Comparison of ENCODE assay signal across 8 mouse cellular contexts in the genomic region with DNA sequence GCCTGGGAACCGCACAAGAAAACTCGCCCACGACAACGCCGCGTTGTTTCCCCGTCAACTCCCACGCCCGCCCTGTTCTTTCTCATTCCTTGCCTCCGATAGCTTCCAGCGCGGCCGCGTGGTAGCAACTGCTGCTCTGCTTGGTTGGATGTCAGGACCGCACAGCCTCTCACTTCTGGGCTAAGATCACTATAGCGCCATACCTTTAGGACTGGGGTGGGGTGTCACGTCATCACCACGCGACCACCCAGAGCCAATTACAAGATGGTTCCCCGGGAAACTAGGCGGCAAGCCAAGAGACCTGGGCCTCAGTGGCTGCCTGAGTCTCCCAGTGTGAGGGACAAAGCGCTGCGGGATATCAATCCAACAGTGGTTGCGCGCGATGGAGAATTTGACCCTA. TPM values are rescaled to one million over a fixed set of nuclear protein-coding genes. Genes with fewer than 3 reads are reported as not detected.
DNase-seq lines count a peak whose midpoint lies in the region; ATAC-seq lines count a peak whose summit lies in the region.

No protein-coding gene starts in this region.

- H3K4me3 ChIP-seq in forebrain, embryonic 11.5 days (ENCODE audit: low read depth, low read length), result peak overlapping the region; percentile 34
- peak overlapping the region; percentile 61 for H3K4me3 ChIP-seq in heart, embryonic 16.5 days (ENCODE audit: low read length)
- peak overlapping the region; percentile 40 for H3K4me3 ChIP-seq in liver, embryonic 11.5 days (ENCODE audit: low read depth, low read length)
- peak overlapping the region; percentile 42 for H3K4me3 ChIP-seq in neural tube, embryonic 14.5 days (ENCODE audit: low read depth, low read length)

- H3K36me3 ChIP-seq in forebrain, embryonic 11.5 days (ENCODE audit: control insufficient read depth, insufficient read depth, low read length), result peaks cover 7% of the 10 kb centered on the region
- peaks cover 16% of the 10 kb centered on the region for H3K36me3 ChIP-seq in heart, embryonic 16.5 days (ENCODE audit: control insufficient read depth, insufficient read depth)
- H3K36me3 ChIP-seq in liver, embryonic 11.5 days (ENCODE audit: control insufficient read depth, insufficient read depth, low read length), result peaks cover 16% of the 10 kb centered on the region
- H3K36me3 ChIP-seq in neural tube, embryonic 14.5 days (ENCODE audit: control insufficient read depth, insufficient read depth, low read length), result peaks cover 8% of the 10 kb centered on the region

- peak overlapping the region; percentile 77 for H3K27ac ChIP-seq in forebrain, embryonic 11.5 days (ENCODE audit: low read depth, low read length)
- H3K27ac ChIP-seq in heart, embryonic 16.5 days (ENCODE audit: low read length), result peak overlapping the region; percentile 82
- H3K27ac ChIP-seq in liver, embryonic 11.5 days (ENCODE audit: low read depth, low read length), result peak overlapping the region; percentile 42; the same call in 1 of the 2 replicates
- peak overlapping the region; percentile 70 for H3K27ac ChIP-seq in neural tube, embryonic 14.5 days (ENCODE audit: low read depth, low read length)

- H3K4me1 ChIP-seq in forebrain, embryonic 11.5 days (replicated peaks; ENCODE audit: control insufficient read depth, insufficient read depth, low read length), result peaks cover 17% of the 10 kb centered on the region
- H3K4me1 ChIP-seq in heart, embryonic 16.5 days (ENCODE audit: control insufficient read depth, insufficient read depth, low read length), result peaks cover 46% of the 10 kb centered on the region
- H3K4me1 ChIP-seq in liver, embryonic 11.5 days (replicated peaks; ENCODE audit: control insufficient read depth, insufficient read depth, low read length), result peaks cover 36% of the 10 kb centered on the region
- peaks cover 27% of the 10 kb centered on the region for H3K4me1 ChIP-seq in neural tube, embryonic 14.5 days (ENCODE audit: control insufficient read depth, insufficient read depth, low read length)

- 3% methylated on average over 26 of the region's 26 CpGs for WGBS in forebrain, embryonic 11.5 days
- WGBS in heart, embryonic 16.5 days, result 15% methylated on average over 26 of the region's 26 CpGs
- WGBS in liver, embryonic 11.5 days, result 27% methylated on average over 26 of the region's 26 CpGs
- WGBS in neural tube, embryonic 14.5 days, result 3% methylated on average over 26 of the region's 26 CpGs

- H3K27me3 ChIP-seq in forebrain, embryonic 11.5 days (ENCODE audit: control insufficient read depth, insufficient read depth, low read length), result no peaks in the 10 kb centered on the region
- H3K27me3 ChIP-seq in heart, embryonic 16.5 days (ENCODE audit: control insufficient read depth, insufficient read depth, low read length), result no peaks in the 10 kb centered on the region
- H3K27me3 ChIP-seq in liver, embryonic 11.5 days (replicated peaks; ENCODE audit: control insufficient read depth, insufficient read depth, low read length), result no peaks in the 10 kb centered on the region
- no peaks in the 10 kb centered on the region for H3K27me3 ChIP-seq in neural tube, embryonic 14.5 days (ENCODE audit: control insufficient read depth, insufficient read depth, low read length)

- H3K9me3 ChIP-seq in forebrain, embryonic 11.5 days (ENCODE audit: control insufficient read depth, low read length), result no peaks in the 10 kb centered on the region
- H3K9me3 ChIP-seq in heart, embryonic 16.5 days (replicated peaks; ENCODE audit: control insufficient read depth, low read length), result no peaks in the 10 kb centered on the region
- H3K9me3 ChIP-seq in liver, embryonic 11.5 days (ENCODE audit: control insufficient read depth, low read length), result no peaks in the 10 kb centered on the region
- no peaks in the 10 kb centered on the region for H3K9me3 ChIP-seq in neural tube, embryonic 14.5 days (ENCODE audit: control insufficient read depth, low read length)

- peak; percentile 54 for ATAC-seq in forebrain, embryonic 11.5 days (replicated peaks; ENCODE audit: low FRiP score)
- ATAC-seq in heart, embryonic 16.5 days (replicated peaks; ENCODE audit: extremely low read depth, insufficient read depth, low FRiP score), result no peak
- ATAC-seq in liver, embryonic 11.5 days (replicated peaks; ENCODE audit: low FRiP score), result 0 out of 2 replicates have a peak, but pooled peaks have one; percentile 4
- peak; percentile 59 for ATAC-seq in neural tube, embryonic 14.5 days (ENCODE audit: low read depth)

- peak overlapping the region; percentile 53 for H3K4me2 ChIP-seq in forebrain, embryonic 11.5 days (ENCODE audit: low read depth, low read length, severe bottlenecking)
- H3K4me2 ChIP-seq in heart, embryonic 16.5 days (ENCODE audit: low read depth, low read length), result peak overlapping the region; percentile 66
- peak overlapping the region; percentile 52 for H3K4me2 ChIP-seq in liver, embryonic 11.5 days
- H3K4me2 ChIP-seq in neural tube, embryonic 14.5 days (ENCODE audit: low read depth, low read length), result peak overlapping the region; percentile 55

- peak overlapping the region; percentile 61 for H3K9ac ChIP-seq in forebrain, embryonic 11.5 days (ENCODE audit: low read length)
- H3K9ac ChIP-seq in heart, embryonic 16.5 days (ENCODE audit: low read length), result peak overlapping the region; percentile 75
- peak overlapping the region; percentile 18; the same call in 1 of the 2 replicates for H3K9ac ChIP-seq in liver, embryonic 11.5 days (ENCODE audit: low read depth, low read length)
- peak overlapping the region; percentile 46; the same call in 1 of the 2 replicates for H3K9ac ChIP-seq in neural tube, embryonic 14.5 days (replicated peaks; ENCODE audit: low read depth, low read length)

- peak; percentile 95 for DNase-seq in heart, adult 11 months
- no peak for DNase-seq in heart, adult 8-10 months (ENCODE audit: low spot score)
- peak; percentile 91 for DNase-seq in forebrain, embryonic 11.5 days (ENCODE audit: low spot score)
- peak; percentile 70 to 82 for DNase-seq in kidney, postnatal 25 days
- peak; percentile 70 for DNase-seq in liver, embryonic 11.5 days (ENCODE audit: low spot score)
- DNase-seq in urinary bladder, postnatal 36 days (ENCODE audit: low spot score in 2 of 2), result peak; percentile 37 to 44

RNA-seq across cellular contexts. Expression of gene Gzf1, which starts 3.0 kb away (rescaled TPM):
- 10 to 100 TPM; 26.2 to 34.0 (median 28.9) TPM for total RNA-seq in heart, adult 8-10 months (2022)
- polyA plus RNA-seq in forebrain, embryonic 11.5 days (2014; fragmentation: Nextera tagmentation; extraction: Ambion mirVana), result 27.8 and 29.3 TPM in 2 replicates
- 15.9 and 17.5 TPM in 2 replicates for polyA plus RNA-seq in heart, embryonic 16.5 days (2015; fragmentation: Nextera tagmentation; extraction: Ambion mirVana)
- 16.7 and 18.4 TPM in 2 replicates for polyA plus RNA-seq in liver, embryonic 11.5 days (2014; fragmentation: Nextera tagmentation; extraction: Ambion mirVana)
- polyA plus RNA-seq in neural tube, embryonic 14.5 days (2014; fragmentation: Nextera tagmentation; extraction: Ambion mirVana), result 16.7 and 17.1 TPM in 2 replicates

RNA-seq across cellular contexts. Expression of gene Nxt1, which starts 5.4 kb away (rescaled TPM):
- total RNA-seq in heart, adult 8-10 months (2022), result 1 to 10 TPM; 5.6 to 9.1 (median 7.8) TPM
- 134 and 151 TPM in 2 replicates for polyA plus RNA-seq in forebrain, embryonic 11.5 days (2014; fragmentation: Nextera tagmentation; extraction: Ambion mirVana)
- 50.5 and 61.3 TPM in 2 replicates for polyA plus RNA-seq in heart, embryonic 16.5 days (2015; fragmentation: Nextera tagmentation; extraction: Ambion mirVana)
- 104 and 108 TPM in 2 replicates for polyA plus RNA-seq in liver, embryonic 11.5 days (2014; fragmentation: Nextera tagmentation; extraction: Ambion mirVana)
- polyA plus RNA-seq in neural tube, embryonic 14.5 days (2014; fragmentation: Nextera tagmentation; extraction: Ambion mirVana), result 41.1 and 43.3 TPM in 2 replicates

RNA-seq across cellular contexts. Expression of gene Napb, which starts 54.5 kb away (rescaled TPM):
- total RNA-seq in heart, adult 8-10 months (2022), result 1 to 10 TPM; 1.3 to 2.2 (median 1.4) TPM
- 13.9 and 14.3 TPM in 2 replicates for polyA plus RNA-seq in forebrain, embryonic 11.5 days (2014; fragmentation: Nextera tagmentation; extraction: Ambion mirVana)
- 2.4 and 2.5 TPM in 2 replicates for polyA plus RNA-seq in heart, embryonic 16.5 days (2015; fragmentation: Nextera tagmentation; extraction: Ambion mirVana)
- polyA plus RNA-seq in liver, embryonic 11.5 days (2014; fragmentation: Nextera tagmentation; extraction: Ambion mirVana), result 1.4 and 1.5 TPM in 2 replicates
- 99.4 and 105 TPM in 2 replicates for polyA plus RNA-seq in neural tube, embryonic 14.5 days (2014; fragmentation: Nextera tagmentation; extraction: Ambion mirVana)

Comparison
In these comparisons a context has a peak if more than half of its experiments do, and no peak if none do; other contexts are left out.
1. H3K9ac ChIP-seq: peak in every context shown above with its lines; median percentile 75 in heart, embryonic 16.5 days; 61 in forebrain, embryonic 11.5 days; 46 in neural tube, embryonic 14.5 days; 18 in liver, embryonic 11.5 days.